Mouse (Mus musculus): ENCODE results near the gene Fcor.

DNA sequence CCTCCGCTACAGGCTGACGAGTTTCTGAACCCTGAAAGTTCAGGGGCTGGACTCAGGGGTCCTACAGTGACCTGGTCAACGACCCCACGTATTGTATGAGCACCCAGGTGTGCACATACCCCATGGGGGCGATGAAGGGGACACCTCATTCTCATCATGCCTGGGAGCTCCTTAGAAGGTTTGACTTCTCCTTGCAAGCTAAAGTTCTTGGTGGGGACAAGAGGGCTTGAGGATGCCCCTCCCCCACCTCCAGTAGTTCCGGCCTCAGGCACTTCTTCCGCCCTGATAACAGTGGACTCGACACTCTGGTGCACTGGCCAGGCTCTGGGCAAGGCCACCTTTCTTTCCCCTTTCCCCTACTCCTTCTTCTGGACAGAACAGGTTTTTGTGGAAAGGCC, 40.7 kb downstream of the Fcor start:
- TF ChIP-seq CTCF (IDR thresholded peaks at IDR 0.05; ENCODE audit: control insufficient read depth, insufficient read depth, insufficient read length) (no peak), MAX (IDR thresholded peaks at IDR 0.05) (no peak), CEBPB (IDR thresholded peaks at IDR 0.05; ENCODE audit: low read depth) (no peak)
